Mouse (Mus musculus) lung, embryonic 14.5 days (tissue): ENCODE data around the gene Dio2. TPM values are rescaled to one million over a fixed set of nuclear protein-coding genes. Genes with fewer than 3 reads are reported as not detected.

Experiments
- ATAC-seq: fragments of 200-750 bp; cut with Nextera tagmentation; 2 replicates; pipeline ENCODE4 v1.8.0; 2017; ENCODE audit warnings: mild to moderate bottlenecking, moderate TSS enrichment, moderate library complexity; ENCODE audit not compliant: insufficient read depth
- DNase-seq: peaks from one replicate; pipeline ENCODE4 v3.0.0-alpha.2; 2015
- H3K27ac ChIP-seq: fragments of 300-500 bp; sonication (generic); 2 replicates; pipeline ENCODE4 v1.5.1; 2014; ENCODE audit warnings: low read depth, mild to moderate bottlenecking, moderate library complexity
- H3K27me3 ChIP-seq: fragments of 300-500 bp; sonication (generic); 2 replicates; pipeline ENCODE4 v1.6.1; 2014; ENCODE audit warnings: low read length, control low read depth; ENCODE audit not compliant: insufficient read depth
- H3K36me3 ChIP-seq: fragments of 300-500 bp; sonication (generic); 2 replicates; pipeline ENCODE4 v1.6.1; 2014; ENCODE audit warnings: control low read depth; ENCODE audit not compliant: insufficient read depth
- H3K4me1 ChIP-seq: fragments of 300-500 bp; sonication (generic); 2 replicates; pipeline ENCODE4 v1.6.1; 2014; ENCODE audit warnings: antibody characterized with exemption, control low read depth; ENCODE audit not compliant: insufficient read depth
- H3K4me2 ChIP-seq: fragments of 300-500 bp; sonication (generic); 2 replicates; pipeline ENCODE4 v1.6.1; 2014; ENCODE audit warnings: mild to moderate bottlenecking
- H3K4me3 ChIP-seq: fragments of 300-500 bp; sonication (generic); 2 replicates; pipeline ENCODE4 v1.5.1; 2014; ENCODE audit warnings: low read depth, low read length
- H3K9ac ChIP-seq: fragments of 300-500 bp; sonication (generic); 2 replicates; pipeline ENCODE4 v1.6.1; 2014
- H3K9me3 ChIP-seq: fragments of 300-500 bp; sonication (generic); 2 replicates; pipeline ENCODE4 v1.6.1; 2016; ENCODE audit warnings: low read depth, low read length, control low read depth
- CTCF ChIP-seq: IDR thresholded peaks from 2 replicates; pipeline ENCODE4 v1.5.1; 2016; ENCODE audit warnings: antibody characterized with exemption, low read depth
- WGBS: fragments of 180-500 bp; shearing (Covaris S2); extraction: QIAGEN DNeasy Blood & Tissue Kit; methylation state at CpG from one replicate; pipeline ENCODE4 v1.1.7; 2014; 5-methylcytosine and 5-hydroxymethylcytosine counted together
- polyA plus RNA-seq: library from polyadenylated mRNA; unstranded; fragments of >200 nt; fragmentation: Nextera tagmentation; extraction: Ambion mirVana; gene quantifications from 2 replicates; pipeline ENCODE4 v1.2.1, GENCODE M21; 2014

The Dio2 gene
- polyA plus RNA-seq, result 0.83 and 0.95 TPM in 2 replicates

- H3K27ac ChIP-seq, result no peak within 1 kb of the TSS
- no peaks in the 10 kb centered on the region for H3K9me3 ChIP-seq
- 15% methylated on average over 10 of the region's 10 CpGs for WGBS
- ATAC-seq (peak; percentile 52; the same call in 1 of the 2 replicates), DNase-seq (peak; percentile 55)
- no peaks in the 10 kb centered on the region for H3K27me3 ChIP-seq
- peak within 1 kb of the TSS; percentile 21 for H3K4me3 ChIP-seq
- H3K9ac ChIP-seq, result peak within 1 kb of the TSS; percentile 27
- H3K4me2 ChIP-seq, result peak within 1 kb of the TSS; percentile 56
- TF ChIP-seq CTCF, result no peak
- no peaks in the 10 kb centered on the region for H3K4me1 ChIP-seq
- no peaks in the 10 kb centered on the region for H3K36me3 ChIP-seq
Observed at GRCm38 (mm10) chr12:90738388-90739223, at the start of gene Dio2. TSS of gene Dio2 (minus strand) at chr12:90738438.

GRCm38 (mm10) chr12:90781438-90781837, 43.2 kb upstream of the Dio2 start:
- ATAC-seq, result no peak
- no peak for TF ChIP-seq CTCF
- H3K9me3 ChIP-seq, result no peaks in the 10 kb centered on the region
- WGBS, result 79% methylated on average over 4 of the region's 4 CpGs
- H3K36me3 ChIP-seq, result no peaks in the 10 kb centered on the region
- H3K27me3 ChIP-seq, result no peaks in the 10 kb centered on the region
- no peak overlapping the region for H3K4me3 ChIP-seq
- DNase-seq, result no peak
- H3K27ac ChIP-seq, result no peak overlapping the region
- H3K9ac ChIP-seq, result no peak overlapping the region
- H3K4me1 ChIP-seq, result no peaks in the 10 kb centered on the region
- H3K4me2 ChIP-seq, result no peak overlapping the region

GRCm38 (mm10) chr12:90744752-90745151, 6.5 kb upstream of the Dio2 start:
- DNase-seq, result no peak
- Histone ChIP-seq H3K4me1 (no peaks in the 10 kb centered on the region), H3K9me3 (no peaks in the 10 kb centered on the region), H3K9ac (no peak overlapping the region), H3K4me2 (no peak overlapping the region), H3K27me3 (no peaks in the 10 kb centered on the region), H3K36me3 (no peaks in the 10 kb centered on the region), H3K27ac (no peak overlapping the region), H3K4me3 (no peak overlapping the region)
- ATAC-seq, result no peak
- TF ChIP-seq CTCF, result no peak

- Histone ChIP-seq H3K27ac (no peak overlapping the region), H3K27me3 (no peaks in the 10 kb centered on the region), H3K9me3 (no peaks in the 10 kb centered on the region), H3K4me1 (no peaks in the 10 kb centered on the region), H3K4me3 (no peak overlapping the region), H3K36me3 (no peaks in the 10 kb centered on the region), H3K4me2 (no peak overlapping the region), H3K9ac (no peak overlapping the region)
- WGBS, result 33% methylated on average over 3 of the region's 3 CpGs
- DNase-seq (no peak), ATAC-seq (no peak)
- no peak for TF ChIP-seq CTCF
Observed at GRCm38 (mm10) chr12:90743633-90744032, 5.4 kb upstream of the Dio2 start.

- Histone ChIP-seq H3K9ac (no peak overlapping the region), H3K36me3 (no peaks in the 10 kb centered on the region), H3K4me1 (no peaks in the 10 kb centered on the region), H3K9me3 (no peaks in the 10 kb centered on the region), H3K4me3 (no peak overlapping the region), H3K27ac (no peak overlapping the region), H3K4me2 (no peak overlapping the region), H3K27me3 (no peaks in the 10 kb centered on the region)
- WGBS, result 37% methylated on average over 2 of the region's 2 CpGs
- DNase-seq, result peak; percentile 79
- TF ChIP-seq CTCF, result peak; percentile 64
- ATAC-seq, result peak; percentile 78; the same call in 1 of the 2 replicates
Observed at GRCm38 (mm10) chr12:90740468-90740867, 2.2 kb upstream of the Dio2 start.

GRCm38 (mm10) chr12:90737932-90738331, 306 bp downstream of the Dio2 start:
- H3K4me3 ChIP-seq, result peak overlapping the region; percentile 21; the same call in 1 of the 2 replicates
- no peak for DNase-seq
- H3K4me2 ChIP-seq, result peak overlapping the region; percentile 56
- H3K9ac ChIP-seq, result no peak overlapping the region
- no peaks in the 10 kb centered on the region for H3K36me3 ChIP-seq
- no peaks in the 10 kb centered on the region for H3K9me3 ChIP-seq
- no peaks in the 10 kb centered on the region for H3K27me3 ChIP-seq
- TF ChIP-seq CTCF, result no peak
- WGBS, result 70% methylated on average over 13 of the region's 13 CpGs
- no peaks in the 10 kb centered on the region for H3K4me1 ChIP-seq
- no peak overlapping the region for H3K27ac ChIP-seq
- ATAC-seq, result peak; percentile 47; the same call in 1 of the 2 replicates

- Histone ChIP-seq H3K4me2 (no peak overlapping the region), H3K4me1 (no peaks in the 10 kb centered on the region), H3K4me3 (no peak overlapping the region), H3K27me3 (no peaks in the 10 kb centered on the region), H3K27ac (no peak overlapping the region), H3K9ac (no peak overlapping the region), H3K36me3 (no peaks in the 10 kb centered on the region), H3K9me3 (no peaks in the 10 kb centered on the region)
- 65% methylated on average over 6 of the region's 6 CpGs for WGBS
- ATAC-seq (no peak), DNase-seq (peak; percentile 29)
- TF ChIP-seq CTCF, result no peak
Observed at GRCm38 (mm10) chr12:90735447-90735846, 2.8 kb downstream of the Dio2 start.
